Mouse (Mus musculus) midbrain, embryonic 10.5 days (tissue): ENCODE data around the gene Itgb1. TPM values are rescaled to one million over a fixed set of nuclear protein-coding genes. Genes with fewer than 3 reads are reported as not detected.

ENCODE experiments used
- polyA plus RNA-seq: library from polyadenylated mRNA; unstranded; fragments of >200 nt; fragmentation: Nextera tagmentation; extraction: Ambion mirVana; gene quantifications from 2 replicates; pipeline ENCODE4 v1.2.1, GENCODE M21; 2016

The Itgb1 gene
- polyA plus RNA-seq, 1 experiment from 2014 or later = 123 TPM

Other genes starting within 250 kb of the Itgb1 start
- gene Gm3952, start 113.0 kb downstream of the Itgb1 start, polyA plus RNA-seq = not detected in 2 replicates